In the genomic region with DNA sequence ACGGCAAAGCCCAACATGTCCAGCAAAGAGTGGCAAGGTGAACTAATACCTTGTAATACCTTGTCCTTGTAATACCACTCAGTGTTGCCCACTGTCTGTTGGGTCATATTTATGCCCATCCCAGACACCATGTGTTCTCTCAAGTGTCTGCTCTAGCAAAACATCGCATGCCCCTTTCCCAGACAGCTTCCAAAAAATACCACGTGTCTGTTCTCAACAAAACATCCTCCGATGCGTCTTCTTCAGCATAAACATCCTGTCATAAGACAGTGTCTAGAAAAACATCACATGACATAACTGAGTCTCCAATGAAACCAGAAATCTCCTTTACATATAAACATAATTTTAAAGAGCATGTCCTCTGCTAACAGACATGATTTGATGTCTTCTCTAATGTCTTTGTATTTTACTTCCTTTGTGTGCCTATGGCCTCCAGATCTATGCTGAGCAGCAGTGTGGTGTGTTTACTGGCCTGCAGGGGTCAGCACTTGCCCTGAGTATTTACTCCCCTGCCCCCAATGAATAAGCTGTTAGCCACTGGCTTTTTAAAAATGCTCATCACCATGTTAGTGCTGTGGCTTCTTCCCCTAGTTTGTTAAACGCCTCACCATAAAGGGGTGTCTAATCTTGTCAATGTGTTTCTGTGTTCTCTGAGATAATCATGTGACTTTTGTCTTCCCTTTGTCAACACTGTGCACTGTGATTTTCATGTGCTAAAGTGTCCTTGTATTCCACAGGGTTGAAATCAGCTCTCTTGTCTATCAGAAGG, we compare ENCODE assay signal across 10 mouse cellular contexts. TPM values are rescaled to one million over a fixed set of nuclear protein-coding genes. Genes with fewer than 3 reads are reported as not detected.
DNase-seq lines count a peak whose midpoint lies in the region; ATAC-seq lines count a peak whose summit lies in the region.
"Not testable (repeated sequence)": the region's sequence is repeated elsewhere in the genome, so short reads cannot be mapped to it uniquely, and the experiment has no call there.
"Had no signal": no experiment of that assay in that cellular context is flagged by ENCODE, and none has a peak within 500 bp of the region (broad histone marks: within the 10 kb centered on the region; RNA-seq: fewer than 3 reads in every experiment).

No protein-coding gene starts in this region.

- H3K27me3 ChIP-seq in forebrain, embryonic 13.5 days, result not testable (repeated sequence)

- peak; percentile 13; the same call in 1 of the 2 replicates for ATAC-seq in forebrain, embryonic 13.5 days
- ATAC-seq in hematopoietic stem cell, adult 5-6 weeks (replicated peaks in 1 of 2; ENCODE audit: insufficient read depth in 1 of 2, low FRiP score in 2 of 2, low TSS enrichment in 1 of 2, low read depth in 1 of 2, poor library complexity in 2 of 2, severe bottlenecking in 2 of 2), result peak; percentile 75 to 84
- peak; percentile 71 for ATAC-seq in megakaryocyte progenitor cell, adult 5-6 weeks (replicated peaks; ENCODE audit: poor library complexity)

- not testable (repeated sequence) for H3K4me3 ChIP-seq in forebrain, embryonic 13.5 days

- WGBS in forebrain, embryonic 13.5 days, result 68% methylated on average over 6 of the region's 6 CpGs

- H3K9ac ChIP-seq in forebrain, embryonic 13.5 days, result not testable (repeated sequence)

- H3K4me2 ChIP-seq in forebrain, embryonic 13.5 days, result not testable (repeated sequence)

- peak; percentile 48 for DNase-seq in MEL-GATA-1-ER (ENCODE audit: extremely low read depth, low read depth)
- peak; percentile 47 to 52 for DNase-seq in cerebellum, adult 18-20 months
- DNase-seq in layer of hippocampus, postnatal 10 days (ENCODE audit: low spot score in 2 of 2), result peak; percentile 47 to 61
- DNase-seq in retina, postnatal 1 day, result peak; percentile 90
- peak; percentile 74 for DNase-seq in thymus, postnatal 4 days

- H3K27ac ChIP-seq in forebrain, embryonic 13.5 days, result 0 out of 2 replicates have a peak overlapping the region, but pooled peaks have one; percentile 20

- not testable (repeated sequence) for H3K4me1 ChIP-seq in forebrain, embryonic 13.5 days

- not testable (repeated sequence) for H3K9me3 ChIP-seq in forebrain, embryonic 13.5 days (replicated peaks)

- H3K36me3 ChIP-seq in forebrain, embryonic 13.5 days (ENCODE audit: poor library complexity, severe bottlenecking), result not testable (repeated sequence)

RNA-seq across cellular contexts. Expression of a gene that starts 22.3 kb away (rescaled TPM):
- not detected in 2 replicates for polyA plus RNA-seq in forebrain, embryonic 13.5 days (2015; fragmentation: Nextera tagmentation; extraction: Ambion mirVana)
- total RNA-seq in hematopoietic stem cell, adult 5-6 weeks (2017), result 4.6 and 5.6 TPM in 2 replicates
- under 1 TPM in 1 of 2 experiments, not detected in 1; 0.20 TPM for total RNA-seq in layer of hippocampus, postnatal 10 days (2021)
- total RNA-seq in megakaryocyte progenitor cell, adult 5-6 weeks (2015), result 0.07 and 0.96 TPM in 2 replicates
- 0.37 and 0.51 TPM in 2 replicates for total RNA-seq in megakaryocyte progenitor cell, adult 5-6 weeks (2017)
- total RNA-seq: left cerebral cortex, postnatal 10 days had no signal
- polyA plus RNA-seq: heart, embryonic 11.5 days had no signal

RNA-seq across cellular contexts. Expression of a gene that starts 43.8 kb away (rescaled TPM):
- polyA plus RNA-seq in forebrain, embryonic 13.5 days (2015; fragmentation: Nextera tagmentation; extraction: Ambion mirVana), result not detected in 2 replicates
- not detected in 2 replicates for total RNA-seq in hematopoietic stem cell, adult 5-6 weeks (2017)
- total RNA-seq in layer of hippocampus, postnatal 10 days (2021), result 1 to 10 TPM; 4.0 to 6.0 TPM
- not detected in 2 replicates for total RNA-seq in megakaryocyte progenitor cell, adult 5-6 weeks (2015)
- total RNA-seq in megakaryocyte progenitor cell, adult 5-6 weeks (2017), result not detected in 2 replicates
- polyA plus RNA-seq: heart, embryonic 11.5 days had no signal

RNA-seq across cellular contexts. Expression of a gene that starts 59.4 kb away (rescaled TPM):
- polyA plus RNA-seq in forebrain, embryonic 13.5 days (2015; fragmentation: Nextera tagmentation; extraction: Ambion mirVana), result not detected in 2 replicates
- 1.1 TPM in 1 of 2 replicates, not detected in the other for total RNA-seq in hematopoietic stem cell, adult 5-6 weeks (2017)
- total RNA-seq in layer of hippocampus, postnatal 10 days (2021), result not detected
- not detected in 2 replicates for total RNA-seq in megakaryocyte progenitor cell, adult 5-6 weeks (2015)
- total RNA-seq in megakaryocyte progenitor cell, adult 5-6 weeks (2017), result not detected in 2 replicates
- total RNA-seq: left cerebral cortex, postnatal 10 days had no signal
- polyA plus RNA-seq: heart, embryonic 11.5 days had no signal

RNA-seq across cellular contexts. Expression of a gene that starts 59.5 kb away (rescaled TPM):
- not detected in 2 replicates for polyA plus RNA-seq in forebrain, embryonic 13.5 days (2015; fragmentation: Nextera tagmentation; extraction: Ambion mirVana)
- 0.20 and 1.1 TPM in 2 replicates for total RNA-seq in hematopoietic stem cell, adult 5-6 weeks (2017)
- total RNA-seq in layer of hippocampus, postnatal 10 days (2021), result not detected
- total RNA-seq in megakaryocyte progenitor cell, adult 5-6 weeks (2015), result 0.32 and 1.4 TPM in 2 replicates
- not detected in 2 replicates for total RNA-seq in megakaryocyte progenitor cell, adult 5-6 weeks (2017)
- total RNA-seq: left cerebral cortex, postnatal 10 days had no signal
- polyA plus RNA-seq: heart, embryonic 11.5 days had no signal

Comparison
In these comparisons a context has a peak if more than half of its experiments do, and no peak if none do; other contexts are left out.
1. ATAC-seq: peak in every context shown above with its lines; median percentile 80 in hematopoietic stem cell, adult 5-6 weeks; 71 in megakaryocyte progenitor cell, adult 5-6 weeks; 13 in forebrain, embryonic 13.5 days.